Mouse (Mus musculus) cerebellum, postnatal 14 days (tissue): Measurements from ENCODE around the gene Ifi206.
"Not testable (repeated sequence)": the region's sequence is repeated elsewhere in the genome, so short reads cannot be mapped to it uniquely, and the experiment has no call there.

ENCODE experiments used
- DNase-seq, 2 experiments: peaks; one replicate each; pipeline ENCODE4 v3.0.0; 2021; ENCODE audit warnings: mixed read lengths in 2 of 2

Ifi206 gene

GRCm38 (mm10) chr1:173490812-173491480, at the start of gene Ifi206:
TSS of gene Ifi206 (minus strand) at chr1:173491041.
- DNase-seq, result not testable (repeated sequence)

GRCm38 (mm10) chr1:173535791-173536190, 45.0 kb upstream of the Ifi206 start, which contains the start of gene Ifi214:
TSS of gene Ifi214 (minus strand) at chr1:173535957.
- not testable (repeated sequence) for DNase-seq

GRCm38 (mm10) chr1:173521452-173521851, 30.6 kb upstream of the Ifi206 start:
- no peak for DNase-seq

GRCm38 (mm10) chr1:173510595-173510994, 19.8 kb upstream of the Ifi206 start:
- not testable (repeated sequence) for DNase-seq

- DNase-seq, result not testable (repeated sequence)
These were observed 642 bp upstream of the Ifi206 start for GRCm38 (mm10) chr1:173491483-173491882.

- not testable (repeated sequence) for DNase-seq
These were observed 9.7 kb downstream of the Ifi206 start for GRCm38 (mm10) chr1:173481182-173481574.

- DNase-seq, result not testable (repeated sequence)
These were observed 10.3 kb downstream of the Ifi206 start for GRCm38 (mm10) chr1:173480399-173481181.

GRCm38 (mm10) chr1:173456761-173457160, 34.1 kb downstream of the Ifi206 start:
- DNase-seq, result no peak

- DNase-seq, result peak; percentile 39 to 68
These were observed 34.6 kb downstream of the Ifi206 start for GRCm38 (mm10) chr1:173456139-173456754.

GRCm38 (mm10) chr1:173451665-173452064, 39.2 kb downstream of the Ifi206 start:
- DNase-seq, result no peak

- DNase-seq, result no peak
These were observed 40.2 kb downstream of the Ifi206 start for GRCm38 (mm10) chr1:173450621-173451020.

- no peak for DNase-seq
These were observed 43.8 kb downstream of the Ifi206 start for GRCm38 (mm10) chr1:173447067-173447466.

GRCm38 (mm10) chr1:173443061-173443460, 47.8 kb downstream of the Ifi206 start:
- DNase-seq, result no peak

GRCm38 (mm10) chr1:173441210-173441609, 49.6 kb downstream of the Ifi206 start:
- no peak for DNase-seq

- no peak for DNase-seq
These were observed 50.2 kb downstream of the Ifi206 start for GRCm38 (mm10) chr1:173440681-173441080.

GRCm38 (mm10) chr1:173437161-173437953, 53.5 kb downstream of the Ifi206 start:
- no peak for DNase-seq

GRCm38 (mm10) chr1:173432411-173432810, 58.4 kb downstream of the Ifi206 start:
- no peak for DNase-seq

GRCm38 (mm10) chr1:173429995-173430699, 60.7 kb downstream of the Ifi206 start:
- no peak for DNase-seq

GRCm38 (mm10) chr1:173427385-173427784, 63.5 kb downstream of the Ifi206 start:
- DNase-seq, result no peak

- DNase-seq, result no peak
These were observed 64.5 kb downstream of the Ifi206 start for GRCm38 (mm10) chr1:173426345-173426744.

- no peak for DNase-seq
These were observed 70.5 kb downstream of the Ifi206 start for GRCm38 (mm10) chr1:173420374-173420773.
